Mouse (Mus musculus) cerebellum, adult 8-10 months (tissue): ENCODE measurements around the gene Loxl4.

Experiments used
- DNase-seq: peaks from one replicate; pipeline ENCODE4 v3.0.0; 2022

The Loxl4 gene

DNA sequence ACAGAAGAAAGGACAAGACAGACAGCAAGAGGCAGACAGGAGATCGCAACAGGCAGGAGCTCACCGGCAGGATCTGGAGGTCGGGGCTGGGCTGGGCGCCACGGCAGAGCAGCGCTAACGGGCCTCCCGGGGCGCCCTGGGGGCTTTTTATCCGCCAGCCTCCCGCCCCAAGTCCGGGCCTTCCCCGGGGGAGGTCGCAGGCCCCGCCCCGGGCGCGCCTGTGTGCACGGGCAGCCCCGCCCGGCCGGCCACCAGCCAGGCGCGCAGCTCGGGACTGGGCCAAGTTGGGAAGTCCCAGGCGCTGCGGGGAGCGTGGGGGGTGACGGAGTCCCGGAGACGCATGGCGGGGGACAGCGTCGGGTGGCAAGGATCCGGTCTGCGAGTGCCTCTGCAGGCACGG, at the start of gene Loxl4:
Loxl4 (minus strand) TSS at position 160 of the 400 bp plus-strand sequence.
- no peak for DNase-seq

DNA sequence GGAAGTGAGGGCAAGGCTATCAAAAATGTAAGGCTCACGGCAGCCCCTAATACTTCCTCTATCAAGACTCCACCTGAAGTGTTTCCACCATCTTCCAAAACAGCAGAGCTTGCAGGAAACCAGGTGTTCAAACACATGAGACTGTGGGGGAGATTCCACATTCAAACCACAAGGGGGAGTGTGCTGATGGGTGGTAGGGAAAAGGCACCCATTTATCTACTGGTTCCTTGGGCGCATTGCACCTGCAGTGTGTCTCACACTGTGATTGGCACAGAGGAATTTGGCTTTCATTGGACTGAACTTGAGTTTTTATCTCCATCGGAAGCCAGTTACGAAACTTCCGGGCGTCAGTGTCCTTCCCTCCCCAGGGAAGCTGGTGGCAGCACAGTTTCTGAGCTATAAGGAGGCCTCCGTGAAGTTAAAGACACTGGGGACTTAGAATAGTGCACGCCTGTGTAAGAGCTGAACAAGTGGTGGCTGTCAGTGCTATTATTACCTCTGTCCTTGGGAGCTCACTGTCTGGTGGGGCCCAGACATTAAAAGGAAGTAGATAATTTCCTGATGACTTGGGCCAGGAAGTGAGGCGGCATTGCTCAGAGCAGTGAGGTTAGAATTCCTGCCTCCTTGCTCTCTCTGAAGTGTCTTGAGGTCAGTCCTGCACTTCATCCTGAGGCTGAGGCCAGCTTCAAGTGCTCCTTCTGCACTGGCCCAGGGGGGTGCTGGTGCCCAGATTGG, 49.0 kb upstream of the Loxl4 start:
- no peak for DNase-seq

DNA sequence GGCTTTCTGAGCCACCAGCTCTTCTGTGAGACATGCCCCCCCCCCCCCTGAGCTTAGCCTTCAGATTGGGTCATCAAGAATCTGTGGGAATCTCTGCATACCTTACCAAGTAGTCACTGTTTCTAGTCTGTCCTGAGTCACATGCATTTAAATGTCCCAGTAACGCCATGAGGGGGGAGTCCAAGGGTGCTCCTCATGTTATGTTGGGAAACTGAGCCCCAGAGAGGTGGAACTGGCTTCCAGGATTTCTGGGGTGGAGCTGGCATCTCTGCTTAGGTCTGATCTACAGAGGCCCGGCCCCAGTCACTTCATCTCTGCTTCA, 47.6 kb upstream of the Loxl4 start:
- no peak for DNase-seq

- peak; percentile 24 for DNase-seq
These were observed 47.0 kb upstream of the Loxl4 start for GRCm38 (mm10) chr19:42659354-42660243.

GRCm38 (mm10) chr19:42658435-42659135, 46.0 kb upstream of the Loxl4 start:
- no peak for DNase-seq

DNA sequence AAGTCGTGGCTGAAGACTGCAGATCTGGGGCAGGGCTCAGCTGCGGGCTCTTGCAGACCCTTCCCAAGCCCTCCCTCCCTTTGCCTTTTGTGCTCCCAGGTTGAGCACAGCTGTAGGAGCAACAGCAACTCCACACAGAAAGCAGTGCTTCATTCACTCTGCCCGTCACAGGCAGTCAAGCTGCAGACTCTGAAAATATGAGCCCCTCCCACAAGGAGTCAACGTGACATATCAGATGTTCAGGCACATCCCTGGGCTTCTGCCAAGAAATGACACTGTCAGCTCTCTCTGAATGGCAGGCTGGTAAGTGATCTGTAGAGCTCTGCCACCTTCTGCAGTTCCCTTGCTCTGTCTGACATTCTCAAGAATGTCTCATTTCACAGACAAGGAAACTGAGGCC, 45.2 kb upstream of the Loxl4 start:
- DNase-seq: no peak

GRCm38 (mm10) chr19:42657306-42657705, 44.7 kb upstream of the Loxl4 start:
- DNase-seq: no peak

DNA sequence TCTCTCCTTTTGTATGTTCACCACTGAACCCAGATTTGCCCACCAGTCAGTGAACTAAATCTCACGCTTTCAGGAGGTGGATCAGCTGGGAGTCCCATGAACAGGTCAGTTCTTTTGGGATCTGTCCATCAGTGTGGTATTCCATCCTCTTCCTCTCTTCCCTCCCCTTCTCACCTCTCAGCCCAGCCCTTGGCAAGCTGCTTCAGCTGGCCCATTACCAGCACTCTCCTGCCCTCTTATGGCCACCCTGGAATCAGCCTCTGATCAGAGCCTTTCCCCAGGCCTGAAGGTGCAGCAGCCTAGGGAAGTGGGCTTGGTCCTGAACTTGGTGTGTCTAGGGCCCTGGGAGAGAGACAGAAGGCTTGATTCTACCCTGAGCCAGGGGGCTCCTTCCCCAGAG, 42.4 kb upstream of the Loxl4 start:
- DNase-seq: peak; percentile 60

GRCm38 (mm10) chr19:42653091-42653490, 40.5 kb upstream of the Loxl4 start:
- DNase-seq: no peak

GRCm38 (mm10) chr19:42652425-42652824, 39.8 kb upstream of the Loxl4 start:
- no peak for DNase-seq

DNA sequence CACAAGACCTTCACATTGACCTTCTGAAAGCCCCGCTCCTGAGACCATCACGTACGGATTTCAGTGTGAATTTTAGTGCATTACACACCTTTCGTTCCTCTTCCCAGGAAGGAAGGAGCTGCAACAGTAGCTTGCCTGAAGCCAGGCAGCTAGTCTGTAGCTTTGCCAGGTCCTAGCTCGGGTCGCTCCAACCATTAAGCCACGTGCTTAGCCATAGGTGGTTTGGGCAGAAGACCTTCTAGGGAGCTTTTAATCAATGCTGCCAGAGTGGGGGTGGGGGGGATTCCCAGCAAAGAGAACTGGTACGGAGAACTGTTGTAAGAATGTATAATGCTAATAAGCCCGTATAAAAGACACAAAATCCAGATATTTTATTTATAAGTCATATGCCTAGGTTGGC, 27.6 kb upstream of the Loxl4 start:
- DNase-seq: no peak

DNA sequence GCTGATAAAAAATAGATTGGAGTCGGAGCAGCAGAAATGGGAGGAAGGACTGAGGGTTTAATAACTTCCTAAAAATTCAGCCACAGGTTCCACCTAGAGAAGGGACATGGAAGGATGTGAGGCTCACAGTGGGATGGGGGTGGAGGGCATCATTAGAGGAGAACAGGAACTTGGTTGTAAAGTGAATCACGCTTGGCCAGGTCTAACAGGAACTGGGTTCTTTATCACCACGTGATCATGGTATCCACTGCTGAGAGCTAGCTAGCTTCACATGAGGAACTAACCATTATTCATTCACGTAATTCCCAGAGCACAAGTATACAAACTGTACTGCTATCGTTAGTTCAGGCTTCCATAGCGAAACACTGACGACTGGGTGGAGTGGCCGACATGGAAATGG, 26.9 kb upstream of the Loxl4 start:
- no peak for DNase-seq

DNA sequence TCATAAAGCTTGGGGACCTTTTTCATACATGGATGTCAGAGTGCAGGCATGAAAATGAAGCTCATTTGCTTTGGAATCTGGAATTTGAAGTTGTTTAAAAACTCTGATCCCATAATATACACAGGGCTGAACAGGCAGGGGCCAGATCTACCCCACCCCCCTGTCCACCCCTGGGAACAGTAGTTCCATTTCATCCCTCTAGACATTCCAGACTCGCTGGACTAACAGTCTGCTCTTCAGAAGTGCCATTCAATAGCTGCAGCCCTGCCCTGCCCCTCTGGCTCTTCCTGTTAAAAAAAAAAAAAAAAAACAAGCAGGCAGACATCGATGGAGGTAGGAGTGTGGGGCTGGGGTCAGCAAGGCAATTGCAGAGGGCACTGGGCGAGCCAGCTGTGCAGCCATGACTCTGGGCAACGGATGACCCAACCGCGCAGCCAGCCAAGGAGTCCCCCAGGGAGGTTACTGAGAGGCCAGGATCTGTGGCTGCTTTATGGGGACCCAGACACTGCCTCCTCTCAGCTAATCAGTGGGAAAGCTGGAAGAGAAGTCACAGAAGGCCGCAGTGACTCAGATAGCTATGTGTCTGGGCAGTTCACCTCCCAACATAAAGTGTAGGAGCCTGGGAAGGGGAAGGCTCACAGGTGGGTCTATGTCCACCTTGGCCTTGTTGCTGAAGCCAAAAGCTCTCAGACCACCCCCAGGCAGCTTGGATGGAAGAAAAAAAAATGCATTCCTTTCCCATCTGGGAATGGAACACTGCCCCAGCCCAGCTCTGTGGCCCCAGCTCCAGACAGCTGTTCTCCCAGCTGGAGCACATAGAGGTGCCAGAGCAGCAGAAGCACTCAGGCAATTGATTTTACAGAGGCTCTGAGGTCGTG, 26.2 kb upstream of the Loxl4 start:
- no peak for DNase-seq

DNA sequence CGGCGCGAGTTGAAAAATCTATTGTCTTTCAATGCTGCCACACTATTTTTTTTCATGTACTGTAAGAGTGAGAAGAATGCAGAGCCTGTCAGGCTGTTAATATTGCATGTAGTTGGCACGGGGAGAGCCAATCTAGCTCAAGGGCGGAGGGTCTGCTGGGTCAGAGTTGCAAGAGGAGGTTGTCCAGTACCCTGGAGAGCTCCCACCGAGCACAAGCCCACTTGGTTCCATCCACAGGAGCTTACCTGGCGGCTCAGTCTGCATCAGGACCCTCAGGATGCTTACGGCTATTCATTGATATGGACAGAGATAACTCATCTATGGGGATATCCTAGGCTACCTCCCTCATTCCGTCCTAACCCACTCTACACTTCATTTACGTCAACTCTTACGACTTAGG, 24.0 kb upstream of the Loxl4 start:
- DNase-seq: no peak

- no peak for DNase-seq
These were observed 21.0 kb upstream of the Loxl4 start for GRCm38 (mm10) chr19:42633650-42634049.

GRCm38 (mm10) chr19:42632301-42632700, 19.7 kb upstream of the Loxl4 start:
- no peak for DNase-seq

DNA sequence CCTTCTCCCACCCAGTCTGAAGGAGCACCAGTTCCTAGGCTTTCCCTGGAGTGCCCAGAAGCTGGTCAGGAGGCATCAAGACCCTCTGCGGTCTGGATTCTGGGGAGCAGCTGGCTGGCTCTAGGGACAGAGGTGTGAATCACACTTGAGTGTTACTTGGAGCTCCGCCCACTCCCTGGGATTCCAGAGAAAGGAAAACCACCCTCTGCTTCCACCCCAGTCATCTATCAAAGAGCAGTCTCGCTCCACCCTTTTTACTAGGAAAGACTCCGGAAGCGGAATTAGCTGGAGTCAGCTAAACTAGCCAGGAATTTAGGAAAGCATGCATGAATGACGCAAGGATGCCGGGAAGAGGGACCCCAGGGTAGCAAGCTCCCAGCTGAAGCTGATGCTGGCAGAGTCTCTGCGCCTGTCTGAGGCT, 18.9 kb upstream of the Loxl4 start:
- no peak for DNase-seq

DNA sequence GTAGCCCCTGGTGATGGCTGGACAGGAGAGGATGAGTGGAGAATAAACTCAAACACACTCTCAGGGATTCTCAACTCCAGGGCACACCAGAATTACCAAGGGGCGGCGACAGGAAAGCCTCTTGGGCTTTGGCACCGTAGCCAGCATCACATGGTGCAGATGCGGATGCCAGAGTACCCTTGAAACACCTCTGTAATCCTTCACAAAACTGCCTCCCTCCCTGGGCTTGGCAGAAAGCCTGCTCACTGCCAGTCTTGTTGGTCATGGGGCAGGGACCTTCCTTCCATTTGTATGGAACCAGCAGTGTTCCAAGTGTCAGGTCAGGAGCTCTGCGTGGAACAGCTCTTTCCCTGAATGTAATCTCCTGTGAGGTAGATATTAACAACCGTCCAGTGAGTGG, 15.5 kb upstream of the Loxl4 start:
- DNase-seq: no peak

DNA sequence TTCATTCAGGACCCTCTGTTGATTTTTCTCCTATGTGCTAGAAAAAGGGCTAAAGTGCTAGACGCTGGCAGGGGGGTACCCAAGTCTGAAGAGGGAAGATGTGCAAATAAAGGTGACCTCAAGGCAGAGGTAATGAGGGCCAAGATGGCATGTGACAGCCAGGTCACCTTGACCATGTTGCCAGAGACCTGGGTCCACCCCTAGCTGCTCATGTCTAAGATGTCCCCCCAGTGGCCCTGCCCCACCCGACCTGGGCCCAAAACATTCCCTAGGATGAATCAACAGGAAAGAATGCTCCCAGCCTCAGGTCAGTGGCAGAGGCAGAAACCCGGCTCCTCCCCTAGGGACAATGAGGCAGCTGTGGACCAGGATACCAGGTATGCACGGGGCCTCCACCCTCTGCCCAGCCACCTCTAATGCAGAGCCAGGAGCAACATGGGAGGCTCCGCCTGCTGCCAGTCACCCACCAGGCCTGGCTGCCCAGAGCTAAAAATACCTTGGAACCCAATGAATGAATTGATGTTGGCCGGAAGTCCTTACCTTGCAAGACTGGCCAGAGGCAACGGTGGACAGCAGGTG, 1.1 kb upstream of the Loxl4 start:
- no peak for DNase-seq

- DNase-seq: no peak
These were observed 503 bp upstream of the Loxl4 start for GRCm38 (mm10) chr19:42613116-42613515.

DNA sequence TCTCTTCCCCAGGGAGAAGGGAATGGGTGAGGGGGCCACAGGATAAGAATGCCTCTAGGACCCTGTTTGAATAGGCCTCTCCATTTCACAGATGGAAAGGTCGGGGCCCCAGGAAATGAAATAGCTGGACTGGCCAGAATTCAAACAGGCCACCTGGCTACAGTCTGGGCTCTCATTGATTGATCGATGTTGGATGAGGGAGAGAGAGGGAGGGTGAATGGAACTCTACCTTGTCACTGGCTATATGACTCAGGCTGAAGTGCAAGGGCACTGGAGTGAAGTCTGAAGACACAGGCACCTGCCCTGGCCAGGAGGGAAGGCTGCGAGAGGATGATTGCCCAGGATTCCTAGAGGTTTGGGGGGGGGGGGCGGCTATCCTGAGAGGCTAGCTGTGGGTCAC, 867 bp downstream of the Loxl4 start:
- no peak for DNase-seq

GRCm38 (mm10) chr19:42609716-42610115, 2.9 kb downstream of the Loxl4 start:
- no peak for DNase-seq
